Mouse (Mus musculus) liver, postnatal 0 days (tissue): ENCODE results near the gene Bpifa1.

Experiments
- CTCF ChIP-seq: sonication (generic); IDR thresholded peaks from 2 replicates; pipeline ENCODE4 v1.5.1; 2016; ENCODE audit warnings: antibody characterized with exemption, low read depth
- EP300 ChIP-seq: IDR thresholded peaks from 2 replicates; pipeline ENCODE4 v1.6.1; 2016; ENCODE audit warnings: antibody characterized with exemption, low read depth, mild to moderate bottlenecking

- no peak for TF ChIP-seq EP300
- TF ChIP-seq CTCF, result no peak
These were observed 50.4 kb downstream of the Bpifa1 start for GRCm38 (mm10) chr2:154193071-154193470.
